ENCODE assay signal across 8 mouse cellular contexts in genomic region chr6:83280256-83280955, GRCm38 (mm10). TPM values are rescaled to one million over a fixed set of nuclear protein-coding genes. Genes with fewer than 3 reads are reported as not detected.
DNase-seq lines count a peak whose midpoint lies in the region; ATAC-seq and TF ChIP-seq lines count a peak whose summit lies in the region.

No protein-coding gene starts in this region.

- 81% methylated on average over 8 of the region's 8 CpGs for WGBS in hindbrain, postnatal 0 days
- 73% methylated on average over 8 of the region's 8 CpGs for WGBS in hindbrain, embryonic 12.5 days
- WGBS in hindbrain, embryonic 14.5 days, result 83% methylated on average over 8 of the region's 8 CpGs

- TF ChIP-seq CTCF in hindbrain, postnatal 0 days (IDR thresholded peaks at IDR 0.05; ENCODE audit: low read depth), result peak; percentile 57
- TF ChIP-seq CTCF in CH12.LX (conservative IDR thresholded peaks at IDR 0.05 in 1 of 2, IDR thresholded peaks at IDR 0.05 in 1 of 2; ENCODE audit: low read depth in 2 of 2, low read length in 2 of 2), result peak; percentile 68 to 70

- no peak overlapping the region for H3K4me3 ChIP-seq in hindbrain, postnatal 0 days (ENCODE audit: low read length)
- H3K4me3 ChIP-seq in hindbrain, embryonic 12.5 days, result no peak overlapping the region
- no peak overlapping the region for H3K4me3 ChIP-seq in CH12.LX (replicated peaks in 1 of 3; ENCODE audit: low read depth in 2 of 3, low read length in 2 of 3, poor library complexity in 1 of 3)
- H3K4me3 ChIP-seq in hindbrain, embryonic 14.5 days (replicated peaks; ENCODE audit: low read length), result no peak overlapping the region

- H3K79me2 ChIP-seq in CH12.LX (replicated peaks; ENCODE audit: control insufficient read depth, extremely low read depth, insufficient read depth, poor library complexity, severe bottlenecking), result no peaks in the 10 kb centered on the region

- no peaks in the 10 kb centered on the region for H3K9me3 ChIP-seq in hindbrain, postnatal 0 days (ENCODE audit: low read length)
- no peaks in the 10 kb centered on the region for H3K9me3 ChIP-seq in hindbrain, embryonic 12.5 days (replicated peaks)
- peaks cover 9% of the 10 kb centered on the region for H3K9me3 ChIP-seq in CH12.LX (replicated peaks; ENCODE audit: low read length)
- H3K9me3 ChIP-seq in hindbrain, embryonic 14.5 days (ENCODE audit: control insufficient read depth, low read length), result no peaks in the 10 kb centered on the region

- dilution Hi-C loops in CH12.LX (cut with MboI; ENCODE audit: extremely low pct_ligation_motif_present, extremely low pct_unique_long_range_greater_than_20kb, low sequenced_read_pairs), result no loop called here

- in situ Hi-C loops in CH12.LX (cut with MboI; ENCODE audit: low pct_ligation_motif_present, low pct_unique_long_range_greater_than_20kb, low sequenced_read_pairs), result loop anchor here (25.0 kb wide), 1 partner anchor 293 kb away; no protein-coding TSS in a partner anchor

- TF ChIP-seq RAD21 in CH12.LX (IDR thresholded peaks at IDR 0.05; ENCODE audit: low read depth, low read length), result peak; percentile 45

- DNase-seq in hindbrain, postnatal 0 days (ENCODE audit: low spot score), result peak; percentile 9
- DNase-seq in CH12.LX (ENCODE audit: extremely low read depth) (peak; percentile 38), ZHBTc4 (ENCODE audit: low read depth, low spot score) (peak; percentile 87)
- DNase-seq in lung, postnatal 36 days, result peak; percentile 39
- DNase-seq in left cerebral cortex, adult 8-10 months (ENCODE audit: low spot score in 2 of 2), result no peak
- no peak for DNase-seq in hindbrain, embryonic 14.5 days (ENCODE audit: low spot score)
- no peak for DNase-seq in layer of hippocampus, adult 11-12 months (ENCODE audit: low spot score)

- no peak overlapping the region for H3K27ac ChIP-seq in hindbrain, postnatal 0 days
- no peak overlapping the region for H3K27ac ChIP-seq in hindbrain, embryonic 12.5 days
- no peak overlapping the region for H3K27ac ChIP-seq in CH12.LX (ENCODE audit: insufficient read depth, low read depth)
- no peak overlapping the region for H3K27ac ChIP-seq in hindbrain, embryonic 14.5 days

- no peaks in the 10 kb centered on the region for H3K4me1 ChIP-seq in hindbrain, postnatal 0 days (ENCODE audit: insufficient read depth, low read length)
- H3K4me1 ChIP-seq in hindbrain, embryonic 12.5 days, result no peaks in the 10 kb centered on the region
- H3K4me1 ChIP-seq in CH12.LX (ENCODE audit: control insufficient read depth in 1 of 2, insufficient read depth in 2 of 2), result peaks cover 0 to 8% of the 10 kb centered on the region in 2 experiments; a peak in 2 of 4 replicates
- H3K4me1 ChIP-seq in hindbrain, embryonic 14.5 days (replicated peaks; ENCODE audit: control insufficient read depth, insufficient read depth, low read length), result no peaks in the 10 kb centered on the region

- H3K9ac ChIP-seq in hindbrain, postnatal 0 days (replicated peaks; ENCODE audit: low read length), result no peak overlapping the region
- no peak overlapping the region for H3K9ac ChIP-seq in hindbrain, embryonic 12.5 days
- no peak overlapping the region for H3K9ac ChIP-seq in CH12.LX (ENCODE audit: insufficient read depth, low read depth)
- H3K9ac ChIP-seq in hindbrain, embryonic 14.5 days, result no peak overlapping the region

- ATAC-seq in hindbrain, postnatal 0 days, result no peak
- no peak for ATAC-seq in hindbrain, embryonic 12.5 days (ENCODE audit: low FRiP score)
- ATAC-seq in hindbrain, embryonic 14.5 days (ENCODE audit: low FRiP score), result no peak

- TF ChIP-seq POLR2A in CH12.LX (IDR thresholded peaks at IDR 0.05; ENCODE audit: low read depth, low read length), result no peak

- H3K4me2 ChIP-seq in hindbrain, postnatal 0 days (ENCODE audit: low read depth, low read length), result no peak overlapping the region
- H3K4me2 ChIP-seq in hindbrain, embryonic 12.5 days (replicated peaks), result no peak overlapping the region
- no peak overlapping the region for H3K4me2 ChIP-seq in CH12.LX (ENCODE audit: insufficient read depth, low read depth, poor library complexity, severe bottlenecking)
- H3K4me2 ChIP-seq in hindbrain, embryonic 14.5 days (replicated peaks), result no peak overlapping the region

- no peak for TF ChIP-seq EP300 in CH12.LX (IDR thresholded peaks at IDR 0.05; ENCODE audit: low read length)

- no peaks in the 10 kb centered on the region for H3K27me3 ChIP-seq in hindbrain, postnatal 0 days (ENCODE audit: insufficient read depth, low read length)
- H3K27me3 ChIP-seq in hindbrain, embryonic 12.5 days, result peaks cover 4% of the 10 kb centered on the region; the same call in 1 of the 2 replicates
- H3K27me3 ChIP-seq in CH12.LX (replicated peaks), result peaks cover 32% of the 10 kb centered on the region
- no peaks in the 10 kb centered on the region for H3K27me3 ChIP-seq in hindbrain, embryonic 14.5 days (ENCODE audit: control insufficient read depth, insufficient read depth, low read length)

- H3K36me3 ChIP-seq in hindbrain, postnatal 0 days (ENCODE audit: insufficient read depth, low read length), result no peaks in the 10 kb centered on the region
- no peaks in the 10 kb centered on the region for H3K36me3 ChIP-seq in hindbrain, embryonic 12.5 days
- H3K36me3 ChIP-seq in CH12.LX (replicated peaks in 1 of 2; ENCODE audit: control insufficient read depth in 1 of 2, insufficient read depth in 1 of 2, low read length in 1 of 2), result no peaks in the 10 kb centered on the region
- H3K36me3 ChIP-seq in hindbrain, embryonic 14.5 days (replicated peaks; ENCODE audit: control insufficient read depth, insufficient read depth), result no peaks in the 10 kb centered on the region

TF ChIP-seq in CH12.LX, 34 proteins besides CTCF, POLR2A, EP300 and RAD21:
- TF ChIP-seq SMC3 (IDR thresholded peaks at IDR 0.05; ENCODE audit: low read depth, low read length) (peak; percentile 48), TBP (conservative IDR thresholded peaks at IDR 0.05; ENCODE audit: low read depth, low read length) (no peak), UBTF (IDR thresholded peaks at IDR 0.05; ENCODE audit: low read depth, low read length) (no peak)

RNA-seq across cellular contexts. Expression of gene Mthfd2, which starts 45.3 kb away (rescaled TPM):
- total RNA-seq in hindbrain, postnatal 0 days (2014; rRNA removed), result 21.1 and 24.1 TPM in 2 replicates
- 24.2 and 26.7 TPM in 2 replicates for polyA plus RNA-seq in hindbrain, postnatal 0 days (2015; fragmentation: Nextera tagmentation; extraction: Ambion mirVana)
- polyA plus RNA-seq in hindbrain, embryonic 12.5 days (2016; fragmentation: Nextera tagmentation; extraction: Ambion mirVana), result 29.8 and 30.0 TPM in 2 replicates
- total RNA-seq in CH12.LX (2012; rRNA removed) (227 and 351 TPM in 2 replicates), CH12.LX (2014; rRNA removed) (281 and 286 TPM in 2 replicates)
- 317 and 327 TPM in 2 replicates for polyA plus RNA-seq in CH12.LX (2012; ENCODE audit: insufficient read length, low read depth)
- total RNA-seq in left cerebral cortex, adult 8-10 months (2022), result 1 to 10 TPM; 5.3 to 8.7 (median 7.0) TPM
- 30.4 and 35.7 TPM in 2 replicates for polyA plus RNA-seq in hindbrain, embryonic 14.5 days (2014; fragmentation: Nextera tagmentation; extraction: Ambion mirVana)

RNA-seq across cellular contexts. Expression of gene Mob1a, which starts 45.4 kb away (rescaled TPM):
- 31.7 and 32.8 TPM in 2 replicates for total RNA-seq in hindbrain, postnatal 0 days (2014; rRNA removed)
- polyA plus RNA-seq in hindbrain, postnatal 0 days (2015; fragmentation: Nextera tagmentation; extraction: Ambion mirVana), result 11.3 and 11.6 TPM in 2 replicates
- polyA plus RNA-seq in hindbrain, embryonic 12.5 days (2016; fragmentation: Nextera tagmentation; extraction: Ambion mirVana), result 52.5 and 55.4 TPM in 2 replicates
- 82.6 and 85.5 TPM in 2 replicates for total RNA-seq in CH12.LX (2012; rRNA removed)
- total RNA-seq in CH12.LX (2014; rRNA removed), result 182 and 200 TPM in 2 replicates
- polyA plus RNA-seq in CH12.LX (2012; ENCODE audit: insufficient read length, low read depth), result 82.4 and 99.8 TPM in 2 replicates
- total RNA-seq in left cerebral cortex, adult 8-10 months (2022), result 10 to 100 TPM; 16.8 to 22.9 (median 17.5) TPM
- polyA plus RNA-seq in hindbrain, embryonic 14.5 days (2014; fragmentation: Nextera tagmentation; extraction: Ambion mirVana), result 27.8 and 30.6 TPM in 2 replicates

Comparison
In these comparisons a context has a peak if more than half of its experiments do, and no peak if none do; other contexts are left out.
1. DNase-seq: peak in hindbrain, postnatal 0 days (single experiment), CH12.LX (single experiment), ZHBTc4 (single experiment) and lung, postnatal 36 days (single experiment); none in left cerebral cortex, adult 8-10 months (0 of 2), hindbrain, embryonic 14.5 days (single experiment) and layer of hippocampus, adult 11-12 months (single experiment).